Mouse (Mus musculus): ENCODE measurements around the gene Eif3k.

DNA sequence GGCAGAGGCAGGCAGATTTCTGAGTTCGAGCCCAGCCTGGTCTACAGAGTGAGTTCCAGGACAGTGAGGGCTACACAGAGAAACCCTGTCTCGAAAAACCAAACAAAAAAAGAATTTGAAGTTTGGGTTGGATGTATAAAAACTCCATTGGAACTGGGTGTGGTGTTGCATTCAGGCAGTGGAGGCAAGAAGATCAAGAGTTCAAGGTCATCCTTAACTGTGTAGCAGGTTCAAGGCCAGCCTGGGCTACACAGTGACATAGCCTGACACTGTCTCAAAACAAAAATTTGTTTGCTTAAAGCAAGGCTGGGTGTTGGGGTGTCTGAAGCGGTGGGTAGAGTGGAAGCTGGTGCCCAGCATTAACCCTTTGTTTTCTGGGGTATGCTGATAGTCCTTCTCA is 11.7 kb upstream of the Eif3k start:
- TF ChIP-seq MAX (IDR thresholded peaks at IDR 0.05; ENCODE audit: low read depth): no peak
- no peak for TF ChIP-seq TCF12 (IDR thresholded peaks at IDR 0.05; ENCODE audit: insufficient read depth, poor library complexity, severe bottlenecking)
- no peak for TF ChIP-seq POLR2A (IDR thresholded peaks at IDR 0.05; ENCODE audit: insufficient read length, low read depth)
- no peak for TF ChIP-seq MYOG (IDR thresholded peaks at IDR 0.05; ENCODE audit: control insufficient read depth in 1 of 3, insufficient read depth in 1 of 3, insufficient read length in 2 of 3, low read depth in 2 of 3)
- TF ChIP-seq POLR2AphosphoS2 (IDR thresholded peaks at IDR 0.05; ENCODE audit: insufficient read length, low read depth): no peak
- no peak for TF ChIP-seq CEBPB (IDR thresholded peaks at IDR 0.05; ENCODE audit: insufficient read depth, poor library complexity, severe bottlenecking)
- TF ChIP-seq SRF (IDR thresholded peaks at IDR 0.05; ENCODE audit: control insufficient read depth, insufficient read length, low read depth): no peak
- no peak for TF ChIP-seq E2F4 (IDR thresholded peaks at IDR 0.05; ENCODE audit: insufficient read depth)
- TF ChIP-seq TCF3 (IDR thresholded peaks at IDR 0.05; ENCODE audit: insufficient read length, low read depth): no peak
- TF ChIP-seq USF1 (IDR thresholded peaks at IDR 0.05; ENCODE audit: low read depth): no peak
- TF ChIP-seq MYOD1 (IDR thresholded peaks at IDR 0.05; ENCODE audit: control insufficient read depth in 1 of 3, insufficient read length in 2 of 3, low read depth in 2 of 3): no peak

Measured in myocyte (in vitro differentiated cells).